Mouse (Mus musculus) left cerebral cortex, postnatal 4 days (tissue): Measurements from ENCODE around the gene Dcaf15. TPM values are rescaled to one million over a fixed set of nuclear protein-coding genes. Genes with fewer than 3 reads are reported as not detected.
A peak's percentile ranks its signal among the peaks of the same experiment; 100 is the strongest.

Experiments used
- DNase-seq: peaks from one replicate; pipeline ENCODE4 v3.0.0-alpha.2; 2022
- intact Hi-C: fragments of 180-260 bp; cut with DNase I; formaldehyde crosslinking; loops from one replicate; pipeline ENCODE4 v1.15.1; 2025
- total RNA-seq, 2 experiments: library from RNA; stranded (reverse); gene quantifications; 2 replicates each; pipeline ENCODE4 v1.2.3; 2021

Dcaf15 gene
- total RNA-seq = 10 to 100 TPM; 49.1 to 49.7 TPM

DNA sequence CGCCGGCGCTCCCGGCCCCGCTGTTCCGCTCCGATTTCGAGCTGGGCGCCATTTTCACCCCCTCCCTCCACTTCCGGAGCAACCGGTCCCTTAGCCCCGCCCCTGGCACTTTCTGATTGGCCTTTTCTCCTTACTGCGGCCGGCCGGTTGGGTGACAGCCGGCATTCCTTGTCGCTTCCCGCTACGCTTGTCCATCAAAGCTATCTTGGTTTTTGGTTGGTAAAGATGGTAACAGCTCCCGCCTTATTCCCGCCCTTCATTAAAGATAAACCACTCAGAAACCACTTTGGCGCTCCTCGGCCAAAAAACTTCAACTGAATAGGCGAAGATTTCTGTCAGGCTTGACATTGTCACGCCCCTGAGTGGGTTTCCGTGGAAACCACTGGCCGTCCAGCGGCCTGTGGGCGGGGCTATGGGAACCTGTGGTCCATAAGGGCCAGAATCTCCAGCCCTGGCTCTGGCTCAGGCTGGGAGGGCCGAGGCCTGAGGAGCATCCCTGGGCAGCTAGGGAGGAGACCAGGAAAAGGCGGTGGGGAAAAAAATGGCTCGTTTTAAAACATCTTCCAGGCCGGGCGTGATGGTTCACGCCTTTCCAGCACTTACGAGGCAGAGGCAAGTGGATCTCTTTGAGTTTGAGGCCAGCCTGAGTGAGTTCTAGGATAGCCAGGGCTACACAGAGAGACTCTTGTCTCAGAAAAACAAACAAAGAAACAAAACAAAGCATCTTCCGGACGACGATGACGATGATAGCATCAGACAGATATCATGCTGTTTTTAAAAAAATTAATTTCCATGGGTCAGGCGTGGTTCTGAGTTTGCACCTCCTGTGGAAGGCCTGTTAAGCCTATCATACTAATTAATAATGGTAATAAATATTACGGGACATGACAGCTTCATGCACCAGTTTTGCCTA is at the start of gene Dcaf15:
Gene Dcaf15, minus strand, starts transcription at position 72 of the 913 bp plus-strand sequence.
- peak; percentile 99 for DNase-seq
- intact Hi-C loops = no loop called here

GRCm38 (mm10) chr8:84149181-84149580 is 44.6 kb upstream of the Dcaf15 start:
- intact Hi-C loops = no loop called here
- DNase-seq = no peak

GRCm38 (mm10) chr8:84148531-84148850 is 43.9 kb upstream of the Dcaf15 start:
- no peak for DNase-seq
- intact Hi-C loops = no loop called here

GRCm38 (mm10) chr8:84147769-84148530 is 43.4 kb upstream of the Dcaf15 start, which contains the start of the genes Cc2d1a and 4930432K21Rik:
Gene Cc2d1a (minus strand): TSS chr8:84147936.
Gene 4930432K21Rik (plus strand): TSS chr8:84148025.
- intact Hi-C loops = no loop called here
- DNase-seq = peak; percentile 94

DNA sequence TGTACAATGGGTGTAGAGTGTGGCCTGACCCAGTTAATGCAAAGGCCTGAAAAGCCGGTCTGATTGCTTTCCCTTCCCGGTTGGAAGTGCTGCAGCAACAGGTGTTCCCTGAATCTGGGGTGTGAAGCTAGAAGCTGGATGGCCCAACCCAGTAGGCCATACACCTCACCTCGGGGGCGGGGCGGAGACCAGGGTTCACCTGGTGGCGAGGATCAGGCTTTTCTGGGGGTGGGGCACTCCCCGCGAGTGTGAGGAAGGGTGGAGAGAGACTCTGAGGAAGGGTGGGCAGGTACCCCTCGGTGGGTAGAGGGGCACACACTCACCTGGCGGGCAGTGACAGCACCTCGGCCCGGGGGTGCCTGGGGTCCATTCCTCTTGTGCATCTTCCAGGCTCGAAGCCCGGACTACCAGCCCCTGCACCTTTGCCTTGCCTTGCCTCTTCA is 42.8 kb upstream of the Dcaf15 start:
- no peak for DNase-seq
- intact Hi-C loops = no loop called here

GRCm38 (mm10) chr8:84144636-84145245 is 40.2 kb upstream of the Dcaf15 start:
- intact Hi-C loops = no loop called here

GRCm38 (mm10) chr8:84140838-84141237 is 36.3 kb upstream of the Dcaf15 start:
- DNase-seq = no peak
- intact Hi-C loops = no loop called here

More at GRCm38 (mm10) chr8:84144636-84145245, 40.2 kb upstream of the Dcaf15 start:
- DNase-seq = no peak

DNA sequence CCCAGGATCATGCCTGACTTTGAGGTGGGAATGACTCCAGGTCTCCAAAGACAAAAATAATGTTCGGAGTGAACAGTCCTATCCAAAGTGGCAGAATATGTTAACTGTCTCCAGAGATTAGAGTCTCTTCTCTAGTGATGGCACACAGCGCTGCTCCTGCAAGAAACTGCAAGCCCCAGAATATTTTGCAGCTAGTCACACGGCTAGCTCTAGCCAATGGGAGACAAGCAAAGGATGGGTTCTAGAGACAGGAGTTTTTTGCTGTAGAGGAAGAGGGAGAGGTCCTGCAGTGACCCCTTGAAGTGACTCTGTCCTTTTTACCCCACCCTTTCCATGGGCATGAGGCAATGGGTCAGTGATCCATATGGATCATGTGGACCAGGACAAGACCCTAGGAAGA is 33.3 kb upstream of the Dcaf15 start:
- intact Hi-C loops = no loop called here
- no peak for DNase-seq

DNA sequence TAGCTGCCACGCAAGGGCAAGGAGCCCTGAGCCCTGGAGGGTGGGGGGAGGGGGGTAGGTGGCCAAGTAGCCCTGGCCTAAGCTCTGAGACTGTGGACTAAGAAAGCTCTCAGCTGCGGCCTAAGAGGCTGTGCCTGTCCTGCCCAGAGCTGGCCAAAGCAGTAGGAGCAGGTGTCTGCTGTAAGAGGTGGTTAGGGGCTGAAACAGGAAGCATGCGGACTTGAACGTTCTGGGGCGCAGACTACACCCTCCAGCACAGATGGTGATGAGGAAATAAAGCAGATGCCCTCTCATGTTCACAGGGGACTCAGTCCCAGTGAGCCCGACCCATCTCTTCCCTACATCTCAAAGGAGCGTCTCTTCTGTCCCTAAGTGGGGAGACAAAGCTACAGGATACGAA is 27.7 kb upstream of the Dcaf15 start:
- intact Hi-C loops = no loop called here
- DNase-seq = no peak

- peak; percentile 52 for DNase-seq
- intact Hi-C loops = no loop called here
Measured at GRCm38 (mm10) chr8:84130806-84131205, 26.2 kb upstream of the Dcaf15 start.

- no peak for DNase-seq
- intact Hi-C loops = no loop called here
Measured at GRCm38 (mm10) chr8:84128277-84128676, 23.7 kb upstream of the Dcaf15 start.

DNA sequence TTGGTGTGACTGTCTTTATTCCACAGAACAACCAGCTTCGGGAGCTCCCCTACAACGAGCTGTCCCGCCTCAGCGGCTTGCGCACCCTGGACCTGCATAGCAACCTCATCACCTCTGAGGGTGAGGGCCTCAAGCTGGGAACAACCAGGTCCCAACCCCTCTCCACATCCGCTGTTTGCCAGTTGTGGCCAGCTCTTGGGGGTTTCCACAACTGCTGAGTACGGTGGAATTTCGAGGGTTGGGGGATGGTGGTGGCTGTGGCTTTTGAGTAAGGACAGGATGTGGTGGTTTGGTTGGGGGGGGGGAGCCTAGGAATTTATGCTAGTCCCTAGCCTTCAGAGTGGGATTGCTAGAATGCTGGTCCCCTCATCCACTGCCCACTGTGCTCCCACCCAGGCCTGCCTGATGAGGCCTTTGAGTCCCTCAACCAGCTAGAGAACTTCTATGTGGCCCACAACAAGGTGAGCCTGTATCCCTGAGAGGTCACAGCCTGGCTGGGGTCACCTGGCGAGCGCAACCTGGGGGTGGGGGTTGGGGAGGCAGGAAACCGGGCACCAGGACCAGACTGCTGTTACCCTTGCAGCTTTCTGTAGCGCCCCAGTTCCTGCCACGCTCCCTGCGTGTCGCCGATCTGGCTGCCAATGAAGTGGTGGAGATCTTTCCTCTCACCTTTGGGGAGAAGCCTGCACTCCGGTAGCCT is 22.8 kb upstream of the Dcaf15 start:
- no peak for DNase-seq
- intact Hi-C loops = no loop called here

- no peak for DNase-seq
- intact Hi-C loops = no loop called here
Measured at GRCm38 (mm10) chr8:84126742-84127141, 22.2 kb upstream of the Dcaf15 start.

GRCm38 (mm10) chr8:84125656-84126055 is 21.1 kb upstream of the Dcaf15 start, which contains the start of gene Podnl1:
Gene Podnl1 (plus strand): TSS chr8:84125989.
- intact Hi-C loops = no loop called here
- DNase-seq = no peak

- DNase-seq = no peak
- intact Hi-C loops = no loop called here
Measured at GRCm38 (mm10) chr8:84122151-84122550, 17.6 kb upstream of the Dcaf15 start.

DNA sequence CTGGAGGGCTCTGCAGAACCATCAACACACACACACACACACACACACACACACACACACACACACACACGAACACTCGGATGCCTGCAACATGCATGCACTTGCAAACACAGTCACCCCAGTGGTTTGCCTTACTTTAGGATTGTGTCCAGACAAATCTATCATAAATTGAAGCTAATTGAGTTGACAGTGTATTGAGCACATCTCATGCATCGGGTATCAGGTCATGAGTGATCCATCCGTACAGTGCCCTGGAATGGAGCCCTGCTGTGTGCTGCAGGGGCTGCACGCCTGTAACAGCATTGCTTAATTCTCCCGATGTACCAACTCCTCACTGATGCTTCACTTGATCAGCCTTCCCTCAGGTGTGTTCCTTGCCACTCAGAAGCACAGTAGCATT is 11.1 kb upstream of the Dcaf15 start:
- intact Hi-C loops = no loop called here
- DNase-seq = no peak

DNA sequence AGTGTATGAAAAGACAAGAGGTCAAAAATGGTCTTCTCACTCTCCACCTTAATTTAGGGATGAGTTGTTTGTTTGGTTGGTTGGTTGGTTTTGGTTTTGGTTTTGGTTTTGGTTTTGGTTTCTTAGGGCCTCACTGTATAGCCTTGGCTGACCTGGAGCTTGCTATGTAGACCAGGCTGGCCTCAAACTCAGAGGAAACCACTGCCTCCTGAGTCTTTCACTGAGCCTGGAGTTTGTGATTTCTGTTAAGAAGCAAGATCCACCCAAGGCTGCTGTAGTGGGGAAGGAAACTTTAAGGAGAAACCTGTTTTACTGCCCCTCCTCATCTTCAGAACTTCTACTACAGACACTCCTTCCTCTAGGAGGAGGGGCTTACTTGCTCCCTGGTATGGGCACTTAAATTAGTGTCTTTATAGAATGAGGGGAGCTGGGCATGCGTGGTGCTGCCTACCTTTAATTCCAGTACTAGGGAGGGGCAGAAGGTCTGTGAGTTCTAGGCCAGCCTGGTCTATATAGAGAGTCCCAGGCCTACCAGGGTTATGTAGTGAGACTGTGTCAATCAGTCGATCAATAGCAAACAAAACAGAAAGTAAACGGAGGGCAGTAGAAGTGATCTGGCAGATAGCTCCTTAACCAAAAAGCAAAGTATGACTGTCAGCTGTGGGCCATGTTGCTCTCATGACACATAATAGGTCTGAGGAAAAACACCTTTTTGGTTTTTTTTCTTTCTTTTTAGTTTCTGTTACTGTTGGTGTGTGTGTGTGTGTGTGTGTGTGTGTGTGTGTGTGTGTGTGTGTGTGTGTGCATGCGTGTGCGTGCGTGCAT is 1.9 kb upstream of the Dcaf15 start:
- DNase-seq = no peak
- intact Hi-C loops = no loop called here

GRCm38 (mm10) chr8:84105676-84106075 is 1.1 kb upstream of the Dcaf15 start:
- no peak for DNase-seq
- intact Hi-C loops = no loop called here

- DNase-seq = peak; percentile 88
- intact Hi-C loops = no loop called here
Measured at GRCm38 (mm10) chr8:84104221-84104620, 347 bp downstream of the Dcaf15 start.

DNA sequence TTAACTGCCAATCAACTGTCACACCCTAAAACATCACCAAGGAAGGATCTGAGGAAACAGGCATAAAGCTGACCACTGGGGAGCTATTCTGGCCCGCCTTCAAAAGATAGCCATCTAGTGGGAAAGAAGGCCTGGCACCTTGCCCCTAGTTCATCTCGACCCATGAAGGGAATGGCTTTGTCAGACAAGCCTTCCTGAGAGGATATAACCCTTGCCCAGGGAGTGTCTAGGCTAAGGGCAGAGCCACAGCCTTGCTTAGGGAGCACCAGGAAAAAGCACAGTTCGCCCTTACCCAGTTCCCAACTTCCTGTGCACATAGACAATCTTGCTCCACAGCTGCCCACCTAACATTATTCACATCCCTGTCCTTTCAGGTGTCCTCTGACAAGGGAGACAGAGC is 967 bp downstream of the Dcaf15 start:
- intact Hi-C loops = no loop called here

More for the DNA sequence above, 967 bp downstream of the Dcaf15 start:
- DNase-seq = peak; percentile 67
